Mouse (Mus musculus) hindbrain, postnatal 0 days (tissue): ENCODE measurements at regions not wholly inside any gene's neighbourhood (a gene's known extent, or its start where the extent isn't known, plus 50 kb on each side); places are given as distances from the start of the nearest gene placed in this dataset.

Source experiments
- ATAC-seq: fragments of 200-750 bp; cut with Nextera tagmentation; 2 replicates; pipeline ENCODE4 v1.8.0; 2017; ENCODE audit warnings: mild to moderate bottlenecking, moderate TSS enrichment, moderate library complexity
- DNase-seq: peaks from one replicate; pipeline ENCODE4 v3.0.0-alpha.2; 2015; ENCODE audit warnings: low spot score
- H3K27ac ChIP-seq: fragments of 300-500 bp; sonication (generic); 2 replicates; pipeline ENCODE4 v1.5.1; 2014; ENCODE audit warnings: mild to moderate bottlenecking
- H3K27me3 ChIP-seq: fragments of 300-500 bp; sonication (generic); 2 replicates; pipeline ENCODE4 v1.6.1; 2014; ENCODE audit warnings: low read length, mixed read lengths; ENCODE audit not compliant: insufficient read depth
- H3K36me3 ChIP-seq: fragments of 300-500 bp; sonication (generic); 2 replicates; pipeline ENCODE4 v1.6.1; 2014; ENCODE audit warnings: low read length, mixed read lengths; ENCODE audit not compliant: insufficient read depth
- H3K4me1 ChIP-seq: fragments of 300-500 bp; sonication (generic); 2 replicates; pipeline ENCODE4 v1.6.1; 2014; ENCODE audit warnings: antibody characterized with exemption, low read length, mixed read lengths; ENCODE audit not compliant: insufficient read depth
- H3K4me2 ChIP-seq: fragments of 300-500 bp; sonication (generic); 2 replicates; pipeline ENCODE4 v1.6.1; 2014; ENCODE audit warnings: low read depth, mild to moderate bottlenecking, low read length, moderate library complexity, mixed read lengths
- H3K4me3 ChIP-seq: fragments of 300-500 bp; sonication (generic); 2 replicates; pipeline ENCODE4 v1.5.1; 2014; ENCODE audit warnings: low read length
- H3K9ac ChIP-seq: fragments of 300-500 bp; sonication (generic); replicated peaks from 2 replicates; pipeline ENCODE4 v1.6.1; 2014; ENCODE audit warnings: mild to moderate bottlenecking, low read length, moderate library complexity, mixed read lengths
- H3K9me3 ChIP-seq: fragments of 300-500 bp; sonication (generic); 2 replicates; pipeline ENCODE4 v1.6.1; 2016; ENCODE audit warnings: low read length, mixed read lengths
- CTCF ChIP-seq: IDR thresholded peaks from 2 replicates; pipeline ENCODE4 v1.5.1; 2016; ENCODE audit warnings: antibody characterized with exemption, control low read depth, low read depth
- WGBS: fragments of 180-500 bp; shearing (Covaris S2); extraction: QIAGEN DNeasy Blood & Tissue Kit; methylation state at CpG from one replicate; pipeline ENCODE4 v1.1.7; 2014; 5-methylcytosine and 5-hydroxymethylcytosine counted together

DNA sequence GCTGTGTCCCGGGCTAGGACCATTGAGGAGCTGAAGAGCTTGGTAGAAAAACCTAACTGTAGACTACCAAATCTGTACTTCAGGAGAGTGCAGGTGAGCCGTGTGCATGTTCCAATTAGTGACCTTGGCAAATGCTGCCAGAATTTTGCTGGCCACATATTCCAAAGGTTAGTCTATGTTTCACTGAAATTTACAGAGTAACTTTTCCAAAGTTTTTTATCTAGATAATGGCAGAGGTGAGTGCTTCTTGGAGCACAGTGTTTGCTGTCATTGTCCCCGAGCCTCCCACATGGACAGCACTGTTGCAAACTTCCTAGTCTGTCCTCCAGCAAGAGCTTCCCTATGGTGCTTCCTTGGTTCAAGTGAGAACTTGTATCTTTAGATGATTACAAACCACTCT is 232.5 kb downstream of the Foxa2 start:
- no peaks in the 10 kb centered on the region for H3K27me3 ChIP-seq
- ATAC-seq: no peak
- H3K4me2 ChIP-seq: no peak overlapping the region
- TF ChIP-seq CTCF: no peak
- 69% methylated on average over 3 of the region's 3 CpGs for whole genome bisulfite sequencing
- H3K9ac ChIP-seq: no peak overlapping the region
- no peaks in the 10 kb centered on the region for H3K36me3 ChIP-seq
- DNase-seq: no peak
- no peak overlapping the region for H3K27ac ChIP-seq
- H3K4me1 ChIP-seq: no peaks in the 10 kb centered on the region
- no peaks in the 10 kb centered on the region for H3K9me3 ChIP-seq
- no peak overlapping the region for H3K4me3 ChIP-seq

GRCm38 (mm10) chr2:147813516-147813915 is 233.3 kb downstream of the Foxa2 start:
- no peaks in the 10 kb centered on the region for H3K9me3 ChIP-seq
- 91% methylated on average over 2 of the region's 2 CpGs for WGBS
- no peak for DNase-seq

GRCm38 (mm10) chr2:147808036-147808675 is 238.6 kb downstream of the Foxa2 start:
- peak; percentile 76 for TF ChIP-seq CTCF
- Histone ChIP-seq H3K4me3 (no peak overlapping the region), H3K9me3 (no peaks in the 10 kb centered on the region), H3K4me1 (no peaks in the 10 kb centered on the region), H3K27ac (no peak overlapping the region), H3K36me3 (no peaks in the 10 kb centered on the region), H3K27me3 (no peaks in the 10 kb centered on the region), H3K4me2 (no peak overlapping the region), H3K9ac (no peak overlapping the region)
- peak; percentile 80 for DNase-seq
- WGBS: 41% methylated on average over 5 of the region's 5 CpGs
- ATAC-seq: peak; percentile 73; the same call in 1 of the 2 replicates

More at GRCm38 (mm10) chr2:147813516-147813915, 233.3 kb downstream of the Foxa2 start:
- Histone ChIP-seq H3K9ac (no peak overlapping the region), H3K4me2 (no peak overlapping the region), H3K27me3 (no peaks in the 10 kb centered on the region), H3K27ac (no peak overlapping the region), H3K4me1 (no peaks in the 10 kb centered on the region), H3K36me3 (no peaks in the 10 kb centered on the region), H3K4me3 (no peak overlapping the region)
- no peak for TF ChIP-seq CTCF
- no peak for ATAC-seq

GRCm38 (mm10) chr2:147803102-147803501 is 243.7 kb downstream of the Foxa2 start:
- no peak overlapping the region for H3K4me3 ChIP-seq
- ATAC-seq: no peak
- H3K4me1 ChIP-seq: no peaks in the 10 kb centered on the region
- H3K9me3 ChIP-seq: no peaks in the 10 kb centered on the region
- no peak overlapping the region for H3K27ac ChIP-seq
- H3K9ac ChIP-seq: no peak overlapping the region
- 28% methylated on average over 4 of the region's 4 CpGs for WGBS
- peak; percentile 66 for TF ChIP-seq CTCF
- H3K27me3 ChIP-seq: no peaks in the 10 kb centered on the region
- no peak overlapping the region for H3K4me2 ChIP-seq
- peak; percentile 62 for DNase-seq
- H3K36me3 ChIP-seq: no peaks in the 10 kb centered on the region

GRCm38 (mm10) chr2:147791434-147791833 is 255.3 kb downstream of the Foxa2 start:
- H3K4me2 ChIP-seq: no peak overlapping the region
- no peaks in the 10 kb centered on the region for H3K4me1 ChIP-seq
- no peak overlapping the region for H3K4me3 ChIP-seq
- no peak for TF ChIP-seq CTCF
- H3K36me3 ChIP-seq: no peaks in the 10 kb centered on the region
- H3K9me3 ChIP-seq: no peaks in the 10 kb centered on the region
- H3K9ac ChIP-seq: no peak overlapping the region
- 80% methylated on average over 8 of the region's 8 CpGs for WGBS
- H3K27ac ChIP-seq: no peak overlapping the region
- ATAC-seq (no peak), DNase-seq (no peak)
- H3K27me3 ChIP-seq: no peaks in the 10 kb centered on the region

DNA sequence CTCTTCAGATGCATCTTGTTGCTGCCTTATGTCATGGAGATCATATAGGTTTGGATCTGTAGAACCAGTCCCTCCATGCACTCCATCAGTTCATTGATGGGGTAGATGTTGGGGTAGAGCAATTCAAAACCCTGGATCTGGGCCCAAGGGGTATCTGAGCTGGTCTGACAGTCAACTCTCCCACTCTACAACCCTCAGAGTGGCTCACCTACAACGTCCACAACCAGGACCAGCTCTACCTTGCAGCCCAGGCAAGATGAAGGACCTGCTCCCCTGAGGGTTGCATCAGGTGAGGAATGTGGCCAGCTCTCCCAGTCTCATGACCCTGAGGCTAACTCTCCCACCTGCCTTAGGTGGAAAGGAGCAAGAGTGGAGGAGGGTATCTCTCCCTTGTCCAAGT is 256.9 kb downstream of the Foxa2 start:
- 90% methylated on average over 1 of the region's 1 CpGs for WGBS
- no peak for DNase-seq
- H3K27ac ChIP-seq: no peak overlapping the region
- no peaks in the 10 kb centered on the region for H3K9me3 ChIP-seq
- 0 out of 2 replicates have a peak, but pooled peaks have one; percentile 27 for ATAC-seq
- no peak overlapping the region for H3K4me2 ChIP-seq
- TF ChIP-seq CTCF: no peak
- H3K4me1 ChIP-seq: no peaks in the 10 kb centered on the region
- H3K36me3 ChIP-seq: no peaks in the 10 kb centered on the region
- no peak overlapping the region for H3K9ac ChIP-seq
- no peak overlapping the region for H3K4me3 ChIP-seq
- no peaks in the 10 kb centered on the region for H3K27me3 ChIP-seq

DNA sequence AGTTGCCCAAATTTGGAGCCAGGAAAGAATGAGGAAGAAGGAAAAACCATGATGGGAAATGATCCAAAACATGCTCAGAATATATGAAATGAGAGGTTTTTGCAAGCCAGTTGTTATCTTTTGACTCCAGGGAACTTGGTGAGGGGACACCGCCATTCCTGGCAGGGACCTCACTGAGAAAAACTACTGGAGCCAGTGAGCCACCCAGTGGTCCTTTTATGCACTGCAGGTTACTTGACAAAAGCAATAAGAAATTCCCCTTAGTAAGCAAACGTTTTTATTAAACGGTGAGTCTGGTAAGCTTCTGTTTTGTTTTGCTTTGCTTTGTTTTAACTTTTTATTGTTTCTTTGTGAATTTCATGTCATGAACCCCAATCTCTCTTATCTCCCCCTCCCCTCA is 257.5 kb downstream of the Foxa2 start:
- DNase-seq: peak; percentile 87
- H3K36me3 ChIP-seq: no peaks in the 10 kb centered on the region
- H3K4me3 ChIP-seq: no peak overlapping the region
- peak; percentile 85 for TF ChIP-seq CTCF
- H3K27me3 ChIP-seq: no peaks in the 10 kb centered on the region
- no peak overlapping the region for H3K9ac ChIP-seq
- H3K4me2 ChIP-seq: no peak overlapping the region
- no peak for ATAC-seq
- H3K9me3 ChIP-seq: no peaks in the 10 kb centered on the region
- no peak overlapping the region for H3K27ac ChIP-seq
- no peaks in the 10 kb centered on the region for H3K4me1 ChIP-seq
- WGBS: 5% methylated on average over 3 of the region's 3 CpGs
